Mouse (Mus musculus): Measurements from ENCODE around the gene Gm44596.

GRCm38 (mm10) chr6:128436356-128437005, 61.2 kb downstream of the Gm44596 start:
- TF ChIP-seq CTCF (IDR thresholded peaks at IDR 0.05; ENCODE audit: control insufficient read depth, insufficient read depth, insufficient read length) (no peak), MAX (IDR thresholded peaks at IDR 0.05) (no peak), USF1 (IDR thresholded peaks at IDR 0.05; ENCODE audit: low read depth) (no peak), MYOD1 (IDR thresholded peaks at IDR 0.05; ENCODE audit: control insufficient read depth, insufficient read length, low read depth) (no peak), CEBPB (IDR thresholded peaks at IDR 0.05; ENCODE audit: low read depth) (no peak), MYOG (IDR thresholded peaks at IDR 0.05; ENCODE audit: control insufficient read depth, extremely low read depth, insufficient read length) (no peak)

Measured in C2C12 (cell line).